Mouse (Mus musculus): Measurements from ENCODE around the gene Dcps. TPM values are rescaled to one million over a fixed set of nuclear protein-coding genes. Genes with fewer than 3 reads are reported as not detected.

Gene Dcps
- polyA plus RNA-seq, 1 experiment, result 27.0 TPM

GRCm38 (mm10) chr9:35176124-35176659 is 331 bp upstream of the Dcps start:
- no peaks in the 10 kb centered on the region for H3K27me3 ChIP-seq (ENCODE audit: control insufficient read depth, insufficient read depth, low read length)
- peak overlapping the region; percentile 94; the same call in 1 of the 2 replicates for H3K4me3 ChIP-seq (ENCODE audit: extremely low read depth, insufficient read depth, insufficient read length)
- peaks cover 3% of the 10 kb centered on the region; the same call in 1 of the 2 replicates for H3K4me1 ChIP-seq (ENCODE audit: control insufficient read depth, insufficient read depth, insufficient read length)
- WGBS, result 40% methylated on average over 14 of the region's 14 CpGs
- no peaks in the 10 kb centered on the region for H3K36me3 ChIP-seq (ENCODE audit: control insufficient read depth, insufficient read depth, low read length)
- H3K27ac ChIP-seq (ENCODE audit: insufficient read depth, low read length), result no peak overlapping the region; the same call in 1 of the 2 replicates
- TF ChIP-seq CTCF (IDR thresholded peaks at IDR 0.05; ENCODE audit: extremely low read depth, insufficient read depth, insufficient read length, insufficient replicate concordance) (no peak), POLR2A (IDR thresholded peaks at IDR 0.05; ENCODE audit: low read depth, low read length) (no peak)
- DNase-seq (ENCODE audit: low read depth in 1 of 2, low spot score in 2 of 2), result no peak

GRCm38 (mm10) chr9:35173331-35173730 is 2.5 kb downstream of the Dcps start:
- H3K4me1 ChIP-seq (ENCODE audit: control insufficient read depth, insufficient read depth, insufficient read length), result peaks cover 3% of the 10 kb centered on the region; the same call in 1 of the 2 replicates
- peaks cover 3% of the 10 kb centered on the region; the same call in 1 of the 2 replicates for H3K36me3 ChIP-seq (ENCODE audit: control insufficient read depth, insufficient read depth, low read length)
- H3K27me3 ChIP-seq (ENCODE audit: control insufficient read depth, insufficient read depth, low read length), result no peaks in the 10 kb centered on the region
- H3K4me3 ChIP-seq (ENCODE audit: extremely low read depth, insufficient read depth, insufficient read length), result no peak overlapping the region
- H3K27ac ChIP-seq (ENCODE audit: insufficient read depth, low read length), result no peak overlapping the region
- WGBS, result 56% methylated on average over 1 of the region's 1 CpGs
- no peak for TF ChIP-seq CTCF (IDR thresholded peaks at IDR 0.05; ENCODE audit: extremely low read depth, insufficient read depth, insufficient read length, insufficient replicate concordance)
- TF ChIP-seq POLR2A (IDR thresholded peaks at IDR 0.05; ENCODE audit: low read depth, low read length), result no peak
- DNase-seq (ENCODE audit: low read depth in 1 of 2, low spot score in 2 of 2), result no peak

- 83% methylated on average over 7 of the region's 7 CpGs for WGBS
Observed at GRCm38 (mm10) chr9:35170071-35170470, 5.8 kb downstream of the Dcps start.

GRCm38 (mm10) chr9:35166798-35167635 is 8.8 kb downstream of the Dcps start:
- H3K36me3 ChIP-seq (ENCODE audit: control insufficient read depth, insufficient read depth, low read length), result peaks cover 6% of the 10 kb centered on the region
- no peak for DNase-seq (ENCODE audit: low read depth in 1 of 2, low spot score in 2 of 2)
- no peaks in the 10 kb centered on the region; the same call in 1 of the 2 replicates for H3K4me1 ChIP-seq (ENCODE audit: control insufficient read depth, insufficient read depth, insufficient read length)
- TF ChIP-seq POLR2A (IDR thresholded peaks at IDR 0.05; ENCODE audit: low read depth, low read length) (no peak), CTCF (IDR thresholded peaks at IDR 0.05; ENCODE audit: extremely low read depth, insufficient read depth, insufficient read length, insufficient replicate concordance) (no peak)
- no peaks in the 10 kb centered on the region for H3K27me3 ChIP-seq (ENCODE audit: control insufficient read depth, insufficient read depth, low read length)
- H3K4me3 ChIP-seq (ENCODE audit: extremely low read depth, insufficient read depth, insufficient read length), result no peak overlapping the region
- H3K27ac ChIP-seq (ENCODE audit: insufficient read depth, low read length), result no peak overlapping the region
- 87% methylated on average over 9 of the region's 9 CpGs for WGBS

More at GRCm38 (mm10) chr9:35170071-35170470, 5.8 kb downstream of the Dcps start:
- Histone ChIP-seq H3K4me1 (ENCODE audit: control insufficient read depth, insufficient read depth, insufficient read length) (peaks cover 2% of the 10 kb centered on the region; the same call in 1 of the 2 replicates), H3K4me3 (ENCODE audit: extremely low read depth, insufficient read depth, insufficient read length) (no peak overlapping the region), H3K27ac (ENCODE audit: insufficient read depth, low read length) (no peak overlapping the region), H3K27me3 (ENCODE audit: control insufficient read depth, insufficient read depth, low read length) (no peaks in the 10 kb centered on the region), H3K36me3 (ENCODE audit: control insufficient read depth, insufficient read depth, low read length) (peaks cover 3% of the 10 kb centered on the region; the same call in 1 of the 2 replicates)
- no peak for TF ChIP-seq POLR2A (IDR thresholded peaks at IDR 0.05; ENCODE audit: low read depth, low read length)
- TF ChIP-seq CTCF (IDR thresholded peaks at IDR 0.05; ENCODE audit: extremely low read depth, insufficient read depth, insufficient read length, insufficient replicate concordance), result no peak
- DNase-seq (ENCODE audit: low read depth in 1 of 2, low spot score in 2 of 2), result no peak

GRCm38 (mm10) chr9:35166144-35166797 is 9.6 kb downstream of the Dcps start:
- Histone ChIP-seq H3K27me3 (ENCODE audit: control insufficient read depth, insufficient read depth, low read length) (no peaks in the 10 kb centered on the region), H3K4me1 (ENCODE audit: control insufficient read depth, insufficient read depth, insufficient read length) (no peaks in the 10 kb centered on the region; the same call in 1 of the 2 replicates), H3K27ac (ENCODE audit: insufficient read depth, low read length) (no peak overlapping the region), H3K36me3 (ENCODE audit: control insufficient read depth, insufficient read depth, low read length) (peaks cover 6% of the 10 kb centered on the region), H3K4me3 (ENCODE audit: extremely low read depth, insufficient read depth, insufficient read length) (no peak overlapping the region)
- no peak for DNase-seq (ENCODE audit: low read depth in 1 of 2, low spot score in 2 of 2)
- 53% methylated on average over 3 of the region's 3 CpGs for WGBS
- TF ChIP-seq POLR2A (IDR thresholded peaks at IDR 0.05; ENCODE audit: low read depth, low read length) (no peak), CTCF (IDR thresholded peaks at IDR 0.05; ENCODE audit: extremely low read depth, insufficient read depth, insufficient read length, insufficient replicate concordance) (no peak)

GRCm38 (mm10) chr9:35164142-35164874 is 11.6 kb downstream of the Dcps start:
- H3K27me3 ChIP-seq (ENCODE audit: control insufficient read depth, insufficient read depth, low read length), result no peaks in the 10 kb centered on the region
- H3K27ac ChIP-seq (ENCODE audit: insufficient read depth, low read length), result no peak overlapping the region
- WGBS, result 77% methylated on average over 5 of the region's 5 CpGs
- H3K4me3 ChIP-seq (ENCODE audit: extremely low read depth, insufficient read depth, insufficient read length), result no peak overlapping the region
- no peak for DNase-seq (ENCODE audit: low read depth in 1 of 2, low spot score in 2 of 2)
- no peak for TF ChIP-seq CTCF (IDR thresholded peaks at IDR 0.05; ENCODE audit: extremely low read depth, insufficient read depth, insufficient read length, insufficient replicate concordance)
- no peak for TF ChIP-seq POLR2A (IDR thresholded peaks at IDR 0.05; ENCODE audit: low read depth, low read length)
- H3K4me1 ChIP-seq (ENCODE audit: control insufficient read depth, insufficient read depth, insufficient read length), result no peaks in the 10 kb centered on the region; the same call in 1 of the 2 replicates
- H3K36me3 ChIP-seq (ENCODE audit: control insufficient read depth, insufficient read depth, low read length), result peaks cover 4% of the 10 kb centered on the region; the same call in 1 of the 2 replicates

Measured in spleen, adult 2 months (tissue).